Mouse (Mus musculus) MEL (cell line): Measurements from ENCODE around the gene Cyp2f2. TPM values are rescaled to one million over a fixed set of nuclear protein-coding genes. Genes with fewer than 3 reads are reported as not detected.

Experiments
- DNase-seq: peaks from one replicate; pipeline ENCODE4 v3.0.0; 2011; ENCODE audit warnings: low read depth, low spot score
- H3K27ac ChIP-seq: 2 replicates; pipeline ENCODE4 v1.5.1; 2012; ENCODE audit warnings: low read depth, mild to moderate bottlenecking, control low read depth, low read length, moderate library complexity; ENCODE audit not compliant: control insufficient read depth
- H3K27me3 ChIP-seq, 2 experiments: fragments of 150-350 bp in 1 of 2; sonication (generic) in 1 of 2; 2 replicates each; pipeline ENCODE4 v1.6.1; 2012; ENCODE audit warnings: low read length in 2 of 2, mild to moderate bottlenecking in 2 of 2, improper control_type of control experiment in 1 of 2, moderate library complexity in 1 of 2; ENCODE audit not compliant: insufficient read depth in 2 of 2, control insufficient read depth in 1 of 2
- H3K36me3 ChIP-seq, 2 experiments: 2 replicates each; pipeline ENCODE4 v1.6.1; 2012 to 2014; ENCODE audit warnings: low read length in 2 of 2, improper control_type of control experiment in 1 of 2, inconsistent platforms in 1 of 2, mild to moderate bottlenecking in 1 of 2; ENCODE audit not compliant: insufficient read depth in 2 of 2, control insufficient read depth in 1 of 2
- H3K4me1 ChIP-seq, 2 experiments: fragments of 150-350 bp in 1 of 2; sonication (generic) in 1 of 2; 2 replicates each; pipeline ENCODE4 v1.6.1; 2012; ENCODE audit warnings: low read length in 2 of 2, improper control_type of control experiment in 1 of 2, mild to moderate bottlenecking in 1 of 2; ENCODE audit not compliant: insufficient read depth in 2 of 2, control insufficient read depth in 1 of 2
- H3K4me3 ChIP-seq, 2 experiments: fragments of 150-350 bp in 1 of 2; sonication (generic) in 1 of 2; 2 replicates each; pipeline ENCODE4 v1.5.1; 2012; ENCODE audit warnings: low read depth in 2 of 2, low read length in 2 of 2, mild to moderate bottlenecking in 2 of 2, moderate library complexity in 2 of 2, control low read depth in 1 of 2, improper control_type of control experiment in 1 of 2; ENCODE audit not compliant: control insufficient read depth in 1 of 2, insufficient read depth in 1 of 2
- H3K79me2 ChIP-seq: 2 replicates; pipeline ENCODE4 v1.6.1; 2012; ENCODE audit warnings: mild to moderate bottlenecking, low read length, moderate library complexity; ENCODE audit not compliant: control insufficient read depth, poor library complexity, insufficient read depth
- H3K9ac ChIP-seq: 2 replicates; pipeline ENCODE4 v1.6.1; 2012; ENCODE audit warnings: low read depth, mild to moderate bottlenecking, control low read depth, low read length, moderate library complexity; ENCODE audit not compliant: control insufficient read depth, poor library complexity, severe bottlenecking
- H3K9me3 ChIP-seq: fragments of 150-350 bp; sonication (generic); replicated peaks from 2 replicates; pipeline ENCODE4 v1.6.1; 2012; ENCODE audit warnings: mild to moderate bottlenecking, low read length, improper control_type of control experiment, moderate library complexity; ENCODE audit not compliant: insufficient read depth
- BHLHE40 ChIP-seq: IDR thresholded peaks from 2 replicates; pipeline ENCODE4 v1.6.1; 2012; ENCODE audit warnings: low read depth, mild to moderate bottlenecking, inconsistent platforms, low read length, improper control_type of control experiment, borderline replicate concordance
- CHD1 ChIP-seq: IDR thresholded peaks from 2 replicates; pipeline ENCODE4 v1.6.1; 2012; ENCODE audit warnings: low read depth, mild to moderate bottlenecking, inconsistent platforms, low read length, improper control_type of control experiment
- CHD2 ChIP-seq: IDR thresholded peaks from 2 replicates; pipeline ENCODE4 v1.6.1; 2011; ENCODE audit warnings: low read length, improper control_type of control experiment
- E2F4 ChIP-seq: IDR thresholded peaks from 2 replicates; pipeline ENCODE4 v1.6.1; 2011; ENCODE audit warnings: low read depth, low read length, improper control_type of control experiment, borderline replicate concordance
- JUND ChIP-seq: IDR thresholded peaks from 2 replicates; pipeline ENCODE4 v1.6.1; 2011; ENCODE audit warnings: low read depth, mild to moderate bottlenecking, improper control_type of control experiment, low read length
- MAX ChIP-seq: IDR thresholded peaks from 2 replicates; pipeline ENCODE4 v1.6.1; 2011; ENCODE audit warnings: low read length, improper control_type of control experiment
- MAZ ChIP-seq: IDR thresholded peaks from 2 replicates; pipeline ENCODE4 v1.6.1; 2012; ENCODE audit warnings: low read depth, mild to moderate bottlenecking, inconsistent platforms, low read length, improper control_type of control experiment
- MEF2A ChIP-seq: IDR thresholded peaks from 2 replicates; pipeline ENCODE4 v1.6.1; 2014; ENCODE audit warnings: low read depth, mild to moderate bottlenecking, inconsistent platforms, low read length, improper control_type of control experiment; ENCODE audit not compliant: poor library complexity, insufficient replicate concordance, severe bottlenecking; ENCODE audit errors: extremely low read depth
- MYB ChIP-seq: IDR thresholded peaks from 2 replicates; pipeline ENCODE4 v1.6.1; 2011; ENCODE audit warnings: mild to moderate bottlenecking, low read depth, low read length, improper control_type of control experiment
- MYC ChIP-seq: IDR thresholded peaks from 2 replicates; pipeline ENCODE4 v1.6.1; 2011; ENCODE audit warnings: low read depth, mild to moderate bottlenecking, low read length, improper control_type of control experiment, moderate library complexity
- NRF1 ChIP-seq: IDR thresholded peaks from 2 replicates; pipeline ENCODE4 v1.6.1; 2014; ENCODE audit warnings: low read depth, mild to moderate bottlenecking, inconsistent platforms, low read length, improper control_type of control experiment, moderate library complexity; ENCODE audit not compliant: poor library complexity, insufficient read depth, severe bottlenecking
- POLR2AphosphoS2 ChIP-seq: IDR thresholded peaks from 2 replicates; pipeline ENCODE4 v1.6.1; 2011; ENCODE audit warnings: low read length, improper control_type of control experiment
- POLR2AphosphoS5 ChIP-seq: IDR thresholded peaks from 2 replicates; pipeline ENCODE4 v1.6.1; 2012; ENCODE audit warnings: low read depth, borderline replicate concordance, mild to moderate bottlenecking, inconsistent platforms, low read length, moderate library complexity, mixed read lengths
- RCOR1 ChIP-seq: IDR thresholded peaks from 2 replicates; pipeline ENCODE4 v1.6.1; 2012; ENCODE audit warnings: low read depth, mild to moderate bottlenecking, inconsistent platforms, low read length, improper control_type of control experiment
- TCF12 ChIP-seq: IDR thresholded peaks from 2 replicates; pipeline ENCODE4 v1.6.1; 2014; ENCODE audit warnings: low read depth, mild to moderate bottlenecking, inconsistent platforms, low read length, improper control_type of control experiment, moderate library complexity
- ZMIZ1 ChIP-seq: IDR thresholded peaks from 2 replicates; pipeline ENCODE4 v1.6.1; 2012; ENCODE audit warnings: low read depth, mild to moderate bottlenecking, inconsistent platforms, low read length, improper control_type of control experiment, moderate library complexity
- polyA plus RNA-seq, 2 experiments: library from polyadenylated mRNA; stranded (reverse) in 1 of 2; unstranded in 1 of 2; fragments of >175 nt in 1 of 2; fragments of >200 nt in 1 of 2; gene quantifications; 2 replicates each; pipeline versions ENCODE4 v1.2.1 to v1.2.4; 2012; ENCODE audit warnings: low replicate concordance in 2 of 2, low read depth in 1 of 2; ENCODE audit not compliant: insufficient read length in 2 of 2, insufficient read depth in 1 of 2, missing spikeins in 1 of 2
- total RNA-seq: library from RNA; depleted of rRNA; stranded (reverse); fragments of 300-350 nt; gene quantifications from 2 replicates; pipeline ENCODE4 v1.2.3, GENCODE M21; 2012

The Cyp2f2 gene
- total and polyA plus RNA-seq, 3 experiments = not detected

GRCm38 (mm10) chr7:27128946-27129345, 9.2 kb downstream of the Cyp2f2 start:
- no peaks in the 10 kb centered on the region for H3K9me3 ChIP-seq
- no peaks in the 10 kb centered on the region for H3K79me2 ChIP-seq
- no peaks in the 10 kb centered on the region for H3K27me3 ChIP-seq
- H3K36me3 ChIP-seq = no peaks in the 10 kb centered on the region
- H3K9ac ChIP-seq = no peak overlapping the region
- no peak overlapping the region for H3K4me3 ChIP-seq
- no peak for DNase-seq
- TF ChIP-seq NRF1 (no peak), CHD1 (no peak), TCF12 (no peak), CHD2 (no peak), E2F4 (no peak), RCOR1 (no peak), POLR2AphosphoS5 (no peak), ZMIZ1 (no peak), MAZ (no peak), MAX (no peak), POLR2AphosphoS2 (no peak), MYB (no peak), JUND (no peak)
- no peak overlapping the region for H3K27ac ChIP-seq
- H3K4me1 ChIP-seq = no peaks in the 10 kb centered on the region

- Histone ChIP-seq H3K79me2 (no peaks in the 10 kb centered on the region), H3K9me3 (no peaks in the 10 kb centered on the region), H3K27ac (no peak overlapping the region), H3K9ac (no peak overlapping the region), H3K36me3 (no peaks in the 10 kb centered on the region), H3K4me3 (no peak overlapping the region), H3K4me1 (no peaks in the 10 kb centered on the region), H3K27me3 (no peaks in the 10 kb centered on the region)
- TF ChIP-seq POLR2AphosphoS2 = no peak
- no peak for TF ChIP-seq CHD2
- TF ChIP-seq CHD1 = no peak
- no peak for TF ChIP-seq MYC
- TF ChIP-seq MEF2A = no peak
- TF ChIP-seq BHLHE40 = no peak
- no peak for DNase-seq
Measured at GRCm38 (mm10) chr7:27129811-27130210, 10.1 kb downstream of the Cyp2f2 start.
